Mouse (Mus musculus) kidney, adult 2 months (tissue): ENCODE measurements around the gene Wfdc1. TPM values are rescaled to one million over a fixed set of nuclear protein-coding genes. Genes with fewer than 3 reads are reported as not detected.

Source experiments
- DNase-seq: peaks from one replicate; pipeline ENCODE4 v3.0.0; 2021
- H3K27ac ChIP-seq: fragments of 200-500 bp; 2 replicates; pipeline ENCODE4 v1.5.1; 2012; ENCODE audit warnings: low read depth, low read length, control low read depth, inconsistent platforms; ENCODE audit not compliant: insufficient read depth
- H3K27me3 ChIP-seq: fragments of 200-500 bp; replicated peaks from 2 replicates; pipeline ENCODE4 v1.6.1; 2012; ENCODE audit warnings: mild to moderate bottlenecking, moderate library complexity, low read length, inconsistent platforms; ENCODE audit not compliant: control insufficient read depth, insufficient read depth
- H3K36me3 ChIP-seq: fragments of 200-500 bp; 2 replicates; pipeline ENCODE4 v1.6.1; 2012; ENCODE audit warnings: mild to moderate bottlenecking, moderate library complexity, low read length, inconsistent platforms; ENCODE audit not compliant: control insufficient read depth, insufficient read depth
- H3K4me1 ChIP-seq: fragments of 200-500 bp; 2 replicates; pipeline ENCODE4 v1.6.1; 2011; ENCODE audit warnings: low read length; ENCODE audit not compliant: control insufficient read depth, insufficient read depth
- H3K4me3 ChIP-seq: fragments of 200-500 bp; 2 replicates; pipeline ENCODE4 v1.5.1; 2011; ENCODE audit warnings: mild to moderate bottlenecking, low read depth, low read length, control low read depth; ENCODE audit not compliant: insufficient read depth
- CTCF ChIP-seq: fragments of 200-500 bp; conservative IDR thresholded peaks from 2 replicates; pipeline ENCODE4 v1.5.1; 2011; ENCODE audit warnings: low read depth, mild to moderate bottlenecking, control low read depth, low read length, moderate library complexity, mixed read lengths; ENCODE audit not compliant: insufficient read depth, insufficient read length
- POLR2A ChIP-seq: fragments of 200-500 bp; IDR thresholded peaks from one replicate; pipeline ENCODE4 v1.6.1; 2011; ENCODE audit warnings: low read depth, low read length, control low read depth
- WGBS: fragments of 180-500 bp; shearing (Covaris S2); methylation state at CpG from one replicate; pipeline ENCODE4 v1.1.7; 2018; 5-methylcytosine and 5-hydroxymethylcytosine counted together
- polyA plus RNA-seq: library from polyadenylated mRNA; depleted of rRNA; stranded (reverse); fragments of >200 nt; gene quantifications from 2 replicates; pipeline ENCODE4 v1.2.3, GENCODE M21; 2012

The Wfdc1 gene
- polyA plus RNA-seq, 1 experiment: 8.4 TPM

DNA sequence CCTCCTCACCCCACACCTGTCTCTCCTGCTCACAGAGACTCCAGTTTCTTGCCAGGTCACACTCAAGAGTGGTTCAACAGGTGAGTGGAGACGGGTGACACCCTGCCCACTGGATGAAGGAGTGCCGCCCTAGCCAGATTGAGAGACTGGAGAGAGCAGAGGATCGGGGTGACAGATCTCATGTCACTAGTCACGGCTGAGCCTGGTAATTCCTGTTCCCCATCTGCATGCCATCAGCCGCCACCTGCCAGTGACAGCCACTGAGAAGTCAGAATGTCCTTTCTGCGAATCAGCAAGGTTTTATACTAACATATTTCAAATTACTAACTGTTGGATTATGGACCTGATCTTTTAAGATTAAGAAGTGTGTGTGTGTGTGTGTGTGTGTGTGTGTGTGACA, 24.4 kb downstream of the Wfdc1 start:
- TF ChIP-seq CTCF (no peak), POLR2A (no peak)
- DNase-seq: no peak

DNA sequence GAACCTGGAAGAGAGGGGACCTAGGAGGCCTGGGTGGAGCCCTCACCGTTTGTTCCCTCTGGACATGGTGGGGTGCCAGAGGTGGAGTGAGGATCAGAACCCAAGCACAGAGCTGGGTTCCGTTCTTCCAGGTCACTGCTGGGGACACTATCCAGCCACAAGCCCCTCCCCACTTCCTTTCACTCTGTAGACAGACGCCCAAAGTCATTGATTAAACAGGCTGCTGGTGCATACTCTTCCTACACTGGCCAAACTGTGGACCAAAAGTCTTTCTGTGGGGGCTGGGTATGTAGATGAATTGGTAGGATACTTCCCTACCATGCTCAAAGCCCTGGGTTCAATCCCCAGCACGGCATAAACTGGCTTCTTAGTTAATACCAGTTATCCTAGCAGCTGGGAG, 25.8 kb downstream of the Wfdc1 start:
- H3K36me3 ChIP-seq: no peaks in the 10 kb centered on the region
- H3K27ac ChIP-seq: no peak overlapping the region
- H3K4me1 ChIP-seq: no peaks in the 10 kb centered on the region
- H3K4me3 ChIP-seq: no peak overlapping the region
- DNase-seq: peak; percentile 42
- TF ChIP-seq POLR2A (no peak), CTCF (no peak)
- 75% methylated on average over 4 of the region's 4 CpGs for WGBS
- no peaks in the 10 kb centered on the region for H3K27me3 ChIP-seq

More for the DNA sequence above, 24.4 kb downstream of the Wfdc1 start:
- H3K27ac ChIP-seq: no peak overlapping the region
- no peak overlapping the region for H3K4me3 ChIP-seq
- H3K27me3 ChIP-seq: no peaks in the 10 kb centered on the region
- no peaks in the 10 kb centered on the region for H3K36me3 ChIP-seq
- H3K4me1 ChIP-seq: no peaks in the 10 kb centered on the region
- 79% methylated on average over 6 of the region's 6 CpGs for WGBS

DNA sequence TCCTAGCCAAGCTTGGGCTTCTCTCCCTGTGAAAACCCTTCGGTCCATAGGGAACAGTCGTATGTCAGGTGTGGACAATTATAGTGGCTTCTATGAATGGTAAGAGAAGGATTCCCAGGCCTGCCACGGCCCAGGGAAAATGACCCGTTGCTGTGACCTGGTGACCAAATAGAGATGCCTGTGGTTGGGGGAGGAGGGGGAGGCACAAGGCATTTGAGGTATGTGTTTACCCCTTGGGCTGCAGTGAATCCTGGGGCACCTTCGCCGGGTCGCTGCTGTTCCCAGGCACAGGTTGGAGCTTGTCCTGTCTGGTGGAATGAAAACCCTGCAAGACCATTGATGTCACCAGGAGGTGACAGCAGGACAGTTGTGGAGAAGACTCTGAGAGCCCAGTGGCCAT, 28.5 kb downstream of the Wfdc1 start:
- 64% methylated on average over 7 of the region's 7 CpGs for WGBS
- TF ChIP-seq POLR2A (no peak), CTCF (no peak)
- no peak overlapping the region for H3K27ac ChIP-seq
- H3K36me3 ChIP-seq: no peaks in the 10 kb centered on the region
- H3K27me3 ChIP-seq: no peaks in the 10 kb centered on the region
- H3K4me1 ChIP-seq: no peaks in the 10 kb centered on the region
- no peak for DNase-seq
- no peak overlapping the region for H3K4me3 ChIP-seq

DNA sequence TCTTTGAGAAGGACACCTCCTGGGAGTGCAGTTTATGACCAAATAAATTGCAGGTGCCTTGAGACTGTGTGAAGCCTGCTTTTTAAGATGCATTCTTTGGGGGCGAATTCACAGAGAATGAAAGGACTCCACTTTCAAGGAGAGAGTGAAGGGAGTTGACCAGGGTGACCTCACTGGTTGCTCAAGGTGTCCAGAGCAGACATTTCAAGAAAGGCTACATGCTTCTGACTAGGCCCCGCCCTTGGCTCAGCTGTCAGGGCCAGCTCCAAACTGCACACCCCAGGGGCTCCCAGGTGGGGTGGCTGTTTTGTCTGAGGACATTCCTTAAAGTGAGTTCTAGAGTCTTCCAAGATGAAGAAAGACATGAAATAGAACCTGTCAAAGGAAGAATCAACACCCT, 31.0 kb downstream of the Wfdc1 start:
- DNase-seq: no peak
- TF ChIP-seq POLR2A: no peak
- TF ChIP-seq CTCF: no peak
- H3K36me3 ChIP-seq: no peaks in the 10 kb centered on the region
- H3K4me3 ChIP-seq: no peak overlapping the region
- 92% methylated on average over 2 of the region's 2 CpGs for WGBS
- no peak overlapping the region for H3K27ac ChIP-seq
- no peaks in the 10 kb centered on the region for H3K27me3 ChIP-seq
- no peaks in the 10 kb centered on the region for H3K4me1 ChIP-seq

DNA sequence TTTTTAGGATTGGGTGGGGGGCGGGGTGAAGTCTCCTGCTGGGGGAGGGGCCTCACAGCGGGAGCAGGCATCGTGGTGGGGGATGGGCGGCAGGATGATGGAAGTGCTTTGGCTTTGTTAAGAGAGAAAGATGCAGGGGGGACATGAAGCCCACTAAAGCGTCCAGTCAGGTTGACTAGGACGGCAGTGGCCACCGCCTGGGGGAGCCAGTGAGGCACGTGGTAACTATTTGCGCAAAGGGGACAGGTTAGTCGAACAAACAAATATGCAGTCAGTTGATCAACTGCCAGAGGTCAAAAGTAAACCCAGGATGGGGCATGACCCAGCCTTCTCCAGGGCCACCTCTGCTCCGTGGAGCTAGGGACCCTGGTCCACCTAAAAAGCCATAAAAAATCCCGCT, 32.8 kb downstream of the Wfdc1 start:
- Histone ChIP-seq H3K27ac (no peak overlapping the region), H3K27me3 (no peaks in the 10 kb centered on the region), H3K4me3 (no peak overlapping the region), H3K4me1 (no peaks in the 10 kb centered on the region), H3K36me3 (no peaks in the 10 kb centered on the region)
- peak; percentile 73 for DNase-seq
- WGBS: 3% methylated on average over 12 of the region's 12 CpGs
- TF ChIP-seq CTCF: peak; percentile 83
- no peak for TF ChIP-seq POLR2A

DNA sequence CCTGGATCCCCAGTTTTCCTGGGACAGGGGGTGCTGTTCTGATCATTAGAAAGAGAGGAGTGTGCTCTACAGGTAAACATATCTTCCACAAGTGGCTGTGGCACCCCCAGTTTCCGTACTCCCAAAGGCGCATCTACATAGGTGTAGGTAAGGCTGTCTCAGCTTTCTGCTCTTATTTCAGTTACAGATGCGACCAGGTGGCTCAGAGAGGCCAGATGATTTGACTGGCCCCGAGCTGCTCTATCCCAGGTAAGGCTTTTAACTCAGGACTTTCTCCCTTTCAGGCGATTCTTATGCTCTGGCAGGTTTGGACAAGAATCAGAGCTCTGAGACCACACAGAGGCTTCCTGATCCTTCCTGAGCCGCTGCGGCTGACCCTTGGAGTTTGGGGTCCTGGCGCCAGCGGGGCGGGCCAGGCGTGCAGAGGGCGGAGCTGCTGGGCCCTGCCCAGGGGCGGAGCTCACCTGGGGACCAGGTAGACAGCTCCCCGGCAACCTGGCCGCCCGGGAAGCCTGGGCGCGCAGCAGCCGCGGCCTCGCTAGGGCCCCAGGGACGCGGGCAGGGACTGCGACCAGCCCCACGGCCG, 33.5 kb downstream of the Wfdc1 start, which contains the start of gene Atp2c2:
TSS of gene Atp2c2 (plus strand) at position 461 of the 586 bp plus-strand sequence.
- peak; percentile 55 for DNase-seq

DNA sequence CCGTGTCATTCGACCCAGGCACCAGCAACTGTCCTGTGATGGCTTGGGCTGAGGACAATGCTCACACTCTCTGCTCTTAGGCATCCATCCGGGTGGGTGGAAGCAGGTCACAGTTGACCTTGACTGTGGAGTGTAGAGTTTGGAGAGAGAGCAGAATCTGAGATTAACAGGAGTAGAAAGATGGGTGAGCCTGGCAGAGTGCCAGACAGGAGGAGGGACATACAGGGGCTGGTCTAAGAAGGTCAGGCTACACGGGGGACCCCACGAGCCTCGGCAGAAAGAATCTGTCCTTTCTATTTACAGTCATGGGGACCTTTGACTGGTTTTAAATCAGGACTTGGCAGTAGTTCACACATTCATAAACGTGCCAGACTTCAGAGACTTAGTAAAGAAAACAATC, 36.8 kb downstream of the Wfdc1 start:
- no peak for DNase-seq
- H3K27me3 ChIP-seq: no peaks in the 10 kb centered on the region
- TF ChIP-seq POLR2A (no peak), CTCF (no peak)
- no peaks in the 10 kb centered on the region for H3K36me3 ChIP-seq
- H3K4me1 ChIP-seq: no peaks in the 10 kb centered on the region
- WGBS: 27% methylated on average over 7 of the region's 7 CpGs
- H3K4me3 ChIP-seq: no peak overlapping the region
- H3K27ac ChIP-seq: no peak overlapping the region

More for the DNA sequence above, 33.5 kb downstream of the Wfdc1 start, which contains the start of gene Atp2c2:
- no peaks in the 10 kb centered on the region for H3K36me3 ChIP-seq
- no peak within 1 kb of the TSS for H3K27ac ChIP-seq
- H3K27me3 ChIP-seq: no peaks in the 10 kb centered on the region
- TF ChIP-seq CTCF (no peak), POLR2A (no peak)
- H3K4me1 ChIP-seq: no peaks in the 10 kb centered on the region
- 5% methylated on average over 26 of the region's 26 CpGs for WGBS
- H3K4me3 ChIP-seq: no peak within 1 kb of the TSS

DNA sequence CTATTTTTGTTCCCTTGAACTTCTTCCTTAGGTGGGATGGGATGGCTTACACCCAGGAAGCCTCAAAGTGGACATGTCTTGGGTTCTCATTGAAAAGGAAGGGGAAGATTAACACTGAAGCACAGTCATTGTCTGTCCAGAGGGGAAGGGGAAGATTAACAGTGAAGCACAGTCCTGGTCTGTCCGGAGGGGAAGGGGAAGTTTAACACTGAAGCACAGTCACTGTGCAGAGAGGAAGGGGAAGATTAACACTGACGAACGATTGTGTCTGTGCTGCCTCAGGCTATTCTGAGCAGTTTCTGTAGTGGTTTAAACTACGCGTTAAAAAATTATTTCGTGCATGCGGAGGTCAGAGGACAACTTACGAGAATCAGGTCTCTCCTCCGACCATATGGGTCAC, 41.0 kb downstream of the Wfdc1 start:
- TF ChIP-seq CTCF: no peak
- TF ChIP-seq POLR2A: no peak
- no peaks in the 10 kb centered on the region for H3K27me3 ChIP-seq

More for the DNA sequence above, 41.0 kb downstream of the Wfdc1 start:
- Histone ChIP-seq H3K4me1 (no peaks in the 10 kb centered on the region), H3K36me3 (no peaks in the 10 kb centered on the region), H3K4me3 (no peak overlapping the region), H3K27ac (no peak overlapping the region)
- no peak for DNase-seq
- 90% methylated on average over 9 of the region's 9 CpGs for WGBS
